Mouse (Mus musculus) heart, adult 9 months (tissue): Measurements from ENCODE around the gene Slc9a2.
"Not testable (repeated sequence)": the region's sequence is repeated elsewhere in the genome, so short reads cannot be mapped to it uniquely, and the experiment has no call there.

ENCODE experiments used
- DNase-seq, 2 experiments: peaks; one replicate each; pipeline ENCODE4 v3.0.0; 2022; ENCODE audit warnings: low spot score in 2 of 2

The Slc9a2 gene

DNA sequence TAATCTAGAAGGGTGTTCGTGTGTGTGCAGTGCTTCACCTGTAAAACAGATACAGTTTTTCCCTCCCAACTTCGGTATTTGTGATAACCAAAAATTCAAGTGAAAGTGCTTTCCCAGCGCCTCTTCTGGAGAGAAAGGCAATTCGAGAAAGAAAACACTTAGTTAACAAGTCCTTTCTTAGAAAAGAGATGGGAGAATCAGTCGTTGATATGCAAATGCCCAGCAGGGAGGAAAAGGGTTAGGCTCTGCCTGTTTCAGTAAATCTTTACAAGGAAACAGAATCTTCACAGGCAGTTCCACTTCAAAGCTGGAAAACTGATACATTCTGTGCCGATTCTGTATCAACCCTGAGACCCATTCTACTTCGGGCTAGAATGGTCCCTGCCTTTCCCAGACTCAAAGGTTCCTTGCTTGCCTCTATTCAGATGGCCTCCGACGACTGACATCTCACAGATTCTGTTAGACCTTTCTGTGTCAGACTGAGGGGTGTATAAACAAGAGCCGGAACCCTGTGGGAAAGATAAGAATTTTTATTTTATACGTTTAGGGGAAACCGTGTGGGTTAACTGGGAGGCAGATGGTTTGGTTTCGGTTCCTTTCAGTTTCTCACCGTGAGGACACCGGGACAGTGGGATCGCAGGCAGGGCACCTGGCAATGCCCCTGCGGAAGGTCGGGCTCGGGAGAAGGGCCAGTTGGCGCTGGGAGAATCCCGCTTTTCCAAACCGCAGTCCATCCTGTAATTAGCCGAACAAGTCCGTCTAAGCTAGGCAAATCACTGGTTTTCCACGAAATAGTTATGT lies at the start of gene Slc9a2:
TSS of gene Slc9a2 (plus strand) at position 508 of the 801 bp plus-strand sequence.
- DNase-seq, result no peak

DNA sequence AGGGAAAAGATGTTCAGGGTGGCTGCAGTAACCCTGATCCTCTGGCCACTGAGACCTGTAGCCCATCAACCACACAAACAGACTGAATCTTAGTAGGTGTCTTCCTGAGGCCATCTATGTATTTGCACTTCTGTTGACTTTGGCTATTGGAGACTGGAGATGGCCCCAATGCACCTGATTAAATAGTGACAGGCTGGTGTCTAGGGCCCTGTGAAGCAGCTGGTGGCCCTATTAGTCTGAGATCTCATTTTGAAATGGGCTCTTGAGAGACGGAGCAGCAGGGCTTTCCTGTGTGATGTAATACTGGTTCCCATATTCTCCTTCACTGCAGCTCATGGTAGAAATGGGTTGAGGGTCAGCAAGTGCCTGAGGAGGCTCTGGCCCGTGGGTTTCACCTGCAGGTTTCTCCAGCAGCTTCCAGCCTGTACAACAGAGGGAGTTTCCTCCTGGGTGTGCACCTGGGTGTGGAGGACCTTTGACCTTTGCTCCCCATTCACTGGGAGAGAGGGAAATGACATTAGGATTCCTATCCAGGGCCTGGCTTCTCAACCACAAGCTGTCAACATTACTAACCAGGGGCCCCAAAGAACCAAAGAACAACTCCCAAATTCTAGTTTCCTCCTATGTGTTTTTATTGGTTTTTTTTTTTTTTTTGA lies 47.8 kb upstream of the Slc9a2 start:
- DNase-seq, result no peak

DNA sequence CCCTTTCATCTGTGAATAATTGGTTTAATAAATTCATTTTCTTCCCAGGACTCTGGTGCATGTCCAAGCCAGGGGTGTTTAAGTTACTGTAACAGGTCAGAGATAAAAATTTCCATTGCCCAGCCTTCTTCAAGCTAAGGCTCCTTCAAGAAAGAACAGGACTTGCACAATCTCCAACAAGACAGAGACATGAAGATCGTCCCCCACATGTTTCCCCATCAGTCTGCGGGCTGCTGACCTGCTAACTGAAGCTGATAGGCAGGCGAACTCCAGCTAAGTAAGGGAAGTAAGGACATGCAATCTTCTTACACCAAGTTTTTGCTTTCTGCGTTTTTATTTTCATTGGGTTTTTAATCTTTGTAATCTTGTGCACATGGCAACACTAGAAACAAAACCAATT lies 45.8 kb upstream of the Slc9a2 start:
- no peak for DNase-seq

DNA sequence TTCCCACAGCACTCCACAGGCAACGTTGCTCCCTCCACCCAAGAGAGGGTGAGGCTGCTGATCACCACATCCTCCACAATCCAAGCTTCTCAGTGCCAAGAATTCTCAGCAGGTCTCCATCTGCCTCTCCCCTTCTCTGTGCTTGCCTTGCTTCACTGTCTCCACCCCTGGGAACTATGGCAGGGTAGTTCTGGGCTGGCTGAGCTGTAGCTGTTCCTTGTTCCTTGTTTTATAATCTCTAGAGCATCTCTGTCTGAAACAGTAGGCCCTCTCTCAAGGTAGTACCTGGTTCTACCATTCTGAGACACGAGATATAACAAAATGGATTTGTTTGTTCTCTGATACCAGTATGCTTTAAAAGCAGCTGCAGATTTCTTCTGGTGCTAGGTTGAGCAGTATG lies 32.1 kb upstream of the Slc9a2 start:
- no peak for DNase-seq

DNA sequence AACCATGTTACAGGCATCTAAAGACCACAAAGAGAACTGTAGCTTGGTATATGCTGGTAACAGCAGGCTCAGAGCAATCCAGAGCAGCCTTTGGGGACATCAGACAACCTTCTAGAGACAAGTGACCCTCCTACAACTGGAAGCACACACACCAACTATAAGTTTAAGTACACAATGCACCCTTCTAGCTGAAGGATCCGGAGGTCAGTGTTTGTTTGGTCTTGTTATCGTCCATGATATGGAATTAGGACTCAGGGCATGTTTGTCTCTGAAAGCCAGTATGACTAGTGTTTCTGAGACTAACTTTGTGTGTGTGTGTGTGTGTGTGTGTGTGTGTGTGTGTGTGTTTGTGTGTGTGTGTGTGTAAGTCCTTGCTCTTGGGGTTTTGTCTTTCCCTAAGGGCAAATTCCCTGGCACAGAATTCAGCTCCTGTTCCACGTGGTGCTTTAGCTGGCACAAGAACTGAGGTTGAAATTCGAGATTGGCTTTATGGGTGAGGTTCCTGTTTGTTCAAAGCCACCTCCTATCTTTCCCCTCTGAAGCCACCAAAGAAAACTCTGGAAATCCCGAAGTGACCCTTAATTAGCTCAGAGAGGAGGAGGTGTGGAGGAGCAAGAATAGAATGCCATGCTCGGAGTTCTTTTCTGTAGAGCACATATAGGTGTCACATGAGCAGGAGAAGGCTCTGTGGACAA lies 29.4 kb upstream of the Slc9a2 start:
- DNase-seq, result peak; percentile 19 to 27

DNA sequence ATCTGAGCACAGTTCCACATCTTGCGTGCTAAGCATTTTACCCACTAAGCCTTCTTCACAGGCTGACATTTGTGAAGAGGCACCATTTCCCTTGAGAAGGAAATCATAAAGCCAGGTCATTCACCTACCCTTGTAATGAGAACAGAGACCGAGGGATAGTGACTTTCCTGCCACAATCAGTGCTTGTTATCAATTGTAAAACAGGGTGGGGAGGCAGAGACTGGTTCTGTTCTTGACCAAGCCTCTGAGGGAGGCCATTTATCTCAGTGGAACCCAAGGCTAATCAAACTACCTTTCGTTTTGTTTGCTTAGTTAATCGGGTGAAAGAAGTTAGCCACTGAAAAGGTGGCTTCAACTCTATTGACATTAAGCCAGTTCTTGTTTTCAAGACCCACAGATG lies 23.3 kb upstream of the Slc9a2 start:
- no peak for DNase-seq

DNA sequence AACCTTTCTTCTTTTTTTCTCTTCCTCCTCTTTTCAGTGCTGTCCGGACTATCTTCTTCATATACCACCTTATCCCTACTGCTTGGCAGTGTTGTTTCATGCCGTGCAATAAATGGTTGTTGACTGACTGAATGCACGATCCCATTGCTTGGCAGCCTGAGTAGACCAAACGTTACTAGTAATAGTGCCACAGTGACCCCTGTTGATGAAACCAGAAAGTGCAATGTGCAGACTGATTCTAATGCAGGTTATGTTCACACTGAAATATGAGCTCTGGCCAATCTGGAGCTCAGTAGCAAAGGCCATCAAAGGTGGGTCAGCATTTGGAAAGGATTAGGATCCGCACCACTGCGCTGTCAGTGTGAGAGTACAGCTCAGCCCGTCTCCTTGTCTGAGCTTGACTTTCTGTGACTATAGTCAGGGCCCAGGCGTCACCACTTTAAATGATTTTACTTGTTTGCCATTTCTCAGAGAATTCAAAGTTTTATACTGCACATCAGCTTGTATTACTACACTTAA lies 22.3 kb upstream of the Slc9a2 start:
- peak in 1 of 2 experiments; percentile 54 for DNase-seq

DNA sequence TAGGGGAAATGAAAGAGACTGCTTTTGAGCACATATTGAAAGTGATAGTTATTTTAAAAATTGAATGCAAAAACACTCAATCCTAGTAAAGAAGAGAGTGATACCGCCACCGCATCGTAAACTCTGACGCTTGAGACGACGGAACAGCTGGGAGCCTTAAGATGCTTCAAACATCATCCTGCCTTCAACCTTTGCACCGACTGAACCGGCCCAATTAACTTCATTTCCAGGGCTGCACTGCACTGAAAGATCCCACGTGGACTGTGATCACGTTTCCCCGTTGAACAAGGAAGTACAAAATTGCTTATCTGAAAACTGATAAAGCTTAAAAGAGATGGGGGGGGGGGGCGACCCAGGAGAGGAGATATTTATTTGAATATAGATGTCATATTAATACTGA lies 21.4 kb upstream of the Slc9a2 start:
- DNase-seq, result no peak

DNA sequence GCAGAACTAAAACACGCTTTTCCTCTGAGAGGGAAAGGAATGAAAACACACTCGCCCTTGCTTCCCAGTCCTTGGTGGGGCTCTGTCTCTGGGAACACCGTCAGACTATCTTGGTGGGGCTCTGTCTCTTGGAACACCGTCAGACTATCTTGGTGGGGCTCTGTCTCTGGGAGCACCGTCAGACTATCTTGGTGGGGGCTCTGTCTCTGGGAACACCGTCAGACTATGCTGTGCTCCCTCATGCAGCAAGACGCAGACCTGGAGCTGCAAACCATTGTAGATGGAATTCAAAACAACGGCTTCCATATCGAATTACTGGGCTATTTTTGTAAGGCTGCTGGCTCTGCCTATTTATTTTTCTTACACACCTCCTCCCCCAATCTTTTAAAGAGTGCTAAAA lies 20.9 kb upstream of the Slc9a2 start:
- DNase-seq, result no peak

DNA sequence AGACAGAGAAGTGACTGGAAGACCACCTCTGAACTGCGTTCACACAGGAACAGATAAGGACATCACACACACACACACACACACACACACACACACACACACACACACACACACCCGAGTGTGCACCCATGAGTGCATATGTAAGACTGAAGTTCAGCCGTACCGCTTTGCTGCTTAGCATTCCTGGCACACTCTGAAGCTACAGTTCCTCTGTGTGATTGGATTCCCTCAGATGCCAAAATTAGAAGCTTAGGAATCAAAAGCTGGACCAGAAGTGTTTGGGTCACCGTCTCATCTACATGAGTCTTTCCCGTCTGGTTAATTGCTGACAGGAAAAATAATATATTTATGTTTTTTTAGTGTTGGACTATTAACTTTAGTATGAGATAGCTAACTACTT lies 19.5 kb upstream of the Slc9a2 start:
- no peak for DNase-seq

DNA sequence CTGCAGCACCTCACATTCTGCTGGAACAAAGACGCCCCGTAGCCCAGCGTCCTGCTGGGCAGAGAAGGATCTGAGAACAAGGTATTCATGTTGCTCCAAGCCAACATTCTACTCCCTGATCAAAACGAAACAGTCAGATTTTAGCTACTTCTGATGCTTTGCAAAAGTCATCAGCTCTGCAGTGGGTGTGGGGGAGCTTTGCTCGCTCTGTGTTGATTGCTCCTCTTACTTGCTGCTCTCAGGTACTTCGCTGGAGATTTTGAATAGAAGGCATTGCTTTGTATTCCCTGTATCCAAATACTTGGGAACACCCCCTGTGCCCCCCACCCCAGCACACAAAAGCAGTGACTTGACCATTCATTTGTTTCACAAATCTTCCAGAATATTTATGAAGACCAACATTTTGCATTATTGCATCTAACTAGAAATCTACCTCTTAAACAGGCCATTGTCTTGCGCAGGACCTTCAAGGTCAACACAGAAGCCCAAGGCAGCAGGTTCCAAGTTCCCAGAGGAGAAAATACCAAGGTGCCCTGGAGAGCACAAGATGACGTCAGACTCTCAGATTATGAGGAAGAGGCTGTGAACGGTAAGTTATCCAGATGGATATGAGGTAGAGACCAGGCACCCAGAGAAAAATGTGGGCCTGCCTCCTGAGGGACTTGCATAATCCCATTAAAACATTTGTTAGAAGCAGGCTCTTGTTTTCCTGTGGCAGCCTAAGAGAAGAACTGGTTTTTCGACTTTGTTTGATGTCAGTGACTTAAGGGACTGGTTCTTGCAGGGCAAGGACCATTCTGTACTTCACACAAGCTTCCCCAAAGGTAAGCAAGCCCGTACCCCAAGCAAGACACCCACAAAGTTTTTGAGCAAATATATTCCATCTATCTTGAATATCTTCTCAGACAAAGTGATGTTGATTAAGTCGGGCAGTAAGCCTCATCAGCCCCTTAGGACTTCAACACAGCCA lies 14.7 kb upstream of the Slc9a2 start:
- DNase-seq, result no peak

DNA sequence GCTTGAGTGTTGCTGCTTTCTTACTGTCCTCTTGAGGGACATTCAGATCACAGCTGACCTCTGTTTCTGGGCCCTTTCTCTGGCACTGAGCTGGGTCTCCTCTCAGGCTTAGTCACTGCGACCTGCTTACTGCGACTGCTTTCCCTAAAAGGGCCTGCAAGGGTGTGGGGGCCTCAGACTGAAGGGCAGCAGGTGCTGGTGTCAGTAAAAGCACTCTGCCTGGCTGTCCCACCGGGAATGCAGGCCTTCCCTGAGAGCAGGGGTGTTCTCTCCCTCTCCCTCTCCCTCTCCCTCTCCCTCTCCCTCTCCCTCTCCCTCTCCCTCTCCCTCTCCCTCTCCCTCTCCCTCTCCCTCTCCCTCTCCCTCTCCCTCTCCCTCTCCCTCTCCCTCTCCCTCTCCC lies 12.9 kb upstream of the Slc9a2 start:
- not testable (repeated sequence) for DNase-seq

DNA sequence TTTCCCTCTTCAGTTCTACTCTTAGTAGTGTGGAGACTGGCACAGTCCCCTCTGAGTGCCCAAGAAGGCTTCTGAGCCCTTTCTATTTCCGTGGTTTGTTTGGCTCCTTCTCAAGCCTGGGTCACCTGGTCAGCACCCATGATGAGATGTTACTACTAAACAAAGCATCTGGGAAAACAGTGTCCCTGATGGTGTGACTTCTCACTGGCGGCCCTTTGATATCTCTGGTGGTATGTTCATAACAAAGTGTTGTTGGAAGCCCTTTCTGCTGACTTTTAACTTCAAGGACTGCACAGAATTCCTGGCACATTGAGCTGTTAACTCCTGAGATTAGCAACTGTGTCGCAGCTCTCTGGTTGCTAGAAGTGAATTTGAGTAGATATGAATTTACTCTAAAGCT lies 10.3 kb upstream of the Slc9a2 start:
- DNase-seq, result peak; percentile 56

DNA sequence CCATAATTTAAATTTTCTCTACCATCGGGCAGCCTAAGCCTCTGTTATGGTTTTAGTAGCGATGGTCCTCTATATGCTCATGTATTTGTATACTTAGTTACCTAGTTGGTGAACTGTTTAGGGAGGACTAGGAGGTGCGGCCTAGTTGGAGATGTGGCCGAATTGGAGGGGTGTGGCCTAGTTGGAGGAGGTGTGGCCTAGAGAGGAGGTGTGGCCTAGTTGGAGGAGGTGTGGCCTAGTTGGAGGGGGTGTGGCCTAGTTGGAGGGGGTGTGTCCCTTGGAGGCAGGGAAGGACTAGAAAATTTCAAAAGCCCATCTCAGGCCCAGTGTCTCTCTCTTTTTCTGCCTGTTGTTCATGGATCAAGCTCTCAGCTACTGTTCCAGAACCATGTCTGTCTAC lies 8.9 kb upstream of the Slc9a2 start:
- DNase-seq, result no peak

DNA sequence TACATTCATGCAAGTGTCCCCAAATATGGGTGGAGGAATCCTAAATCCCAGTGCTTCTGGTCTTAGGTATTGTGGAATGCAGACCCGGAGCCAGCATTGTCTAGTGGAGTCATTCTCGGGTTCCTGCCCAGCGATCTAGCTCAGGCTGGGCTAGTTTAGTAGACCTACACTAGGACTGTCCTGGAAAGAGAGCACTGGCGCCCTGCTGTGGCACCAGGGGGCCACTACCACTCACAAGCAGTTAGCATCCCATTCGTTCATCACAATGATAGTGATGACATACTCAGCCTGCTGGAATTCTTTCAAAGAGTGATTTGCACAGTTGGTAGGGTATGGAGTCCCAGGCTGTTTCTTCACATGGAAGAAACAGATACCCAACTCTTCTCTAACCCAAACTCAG lies 3.1 kb upstream of the Slc9a2 start:
- DNase-seq, result no peak

DNA sequence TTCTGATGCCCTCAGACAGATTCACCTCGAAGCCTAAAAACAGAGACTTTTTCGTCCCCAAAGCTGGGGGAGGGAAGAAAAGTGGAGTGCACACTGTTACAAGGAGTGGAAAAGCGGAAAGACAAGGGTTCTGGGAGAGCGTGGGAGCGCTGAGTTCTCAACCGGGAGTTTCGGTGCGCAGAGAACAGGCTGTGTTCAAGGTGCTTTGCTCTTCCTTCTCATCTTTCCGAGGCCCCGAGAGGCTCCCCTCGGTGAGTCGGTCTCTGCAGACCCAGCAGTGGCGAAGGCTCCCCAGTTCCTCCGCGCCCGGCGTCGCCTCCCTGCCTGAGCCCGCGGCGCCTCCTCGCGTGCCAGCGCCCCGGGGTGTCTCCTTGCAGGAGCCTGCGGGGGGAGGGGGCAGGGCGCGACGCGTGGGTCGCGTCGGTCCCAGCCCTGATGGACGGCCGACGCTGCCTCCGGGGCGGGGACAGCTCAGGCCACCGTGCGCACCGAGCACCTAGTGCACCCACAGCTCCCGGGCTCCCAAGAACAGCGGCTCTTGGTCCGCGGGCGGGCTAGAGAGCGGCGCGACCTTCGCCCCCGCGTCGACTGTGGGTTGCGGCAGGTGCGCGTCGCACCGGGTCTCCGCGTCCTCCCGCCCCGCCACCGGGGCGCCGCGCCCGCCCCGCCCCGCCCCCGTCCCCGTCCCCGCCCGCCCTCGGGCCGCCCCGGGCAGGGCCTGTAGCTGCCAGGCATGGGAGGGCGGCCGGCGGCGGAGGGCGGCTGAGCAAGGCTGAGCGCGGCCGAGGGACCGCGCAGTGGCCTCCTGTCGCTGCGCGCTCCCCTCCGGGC lies 709 bp downstream of the Slc9a2 start:
- DNase-seq, result no peak

DNA sequence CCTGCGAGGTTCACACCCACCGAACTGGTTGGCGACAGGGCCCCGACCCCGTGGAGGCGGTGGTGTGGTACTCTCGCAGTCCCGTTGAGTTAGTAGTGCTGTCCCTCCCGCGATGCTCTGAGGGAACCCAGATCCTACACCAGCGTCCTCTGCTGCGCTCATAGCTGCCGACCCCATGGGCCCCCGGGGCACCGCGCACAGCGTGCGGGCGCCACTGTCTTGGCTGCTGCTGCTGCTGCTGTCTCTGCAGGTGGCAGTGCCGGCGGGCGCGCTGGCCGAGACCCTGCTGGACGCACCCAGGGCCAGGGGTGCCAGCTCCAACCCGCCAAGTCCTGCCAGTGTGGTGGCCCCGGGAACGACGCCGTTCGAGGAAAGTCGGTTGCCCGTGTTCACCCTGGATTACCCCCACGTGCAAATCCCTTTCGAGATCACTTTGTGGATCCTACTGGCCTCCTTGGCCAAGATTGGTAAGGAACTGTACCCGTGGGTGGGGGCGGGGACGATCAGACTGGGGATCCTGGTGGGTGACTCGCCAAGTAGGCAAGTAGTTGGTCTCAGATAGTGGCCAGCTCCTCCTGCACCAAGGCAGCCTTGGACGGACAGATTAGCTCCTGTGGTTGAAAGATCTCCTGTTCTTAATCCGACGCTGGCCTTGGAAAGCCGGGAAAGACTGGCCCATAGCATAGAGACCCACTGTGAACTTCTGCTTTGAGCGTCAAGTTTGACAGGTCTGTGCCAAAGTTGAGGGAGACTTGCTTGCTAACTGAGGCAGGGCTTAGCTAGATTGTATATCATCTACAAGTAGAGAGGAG lies 1.5 kb downstream of the Slc9a2 start:
- no peak for DNase-seq

DNA sequence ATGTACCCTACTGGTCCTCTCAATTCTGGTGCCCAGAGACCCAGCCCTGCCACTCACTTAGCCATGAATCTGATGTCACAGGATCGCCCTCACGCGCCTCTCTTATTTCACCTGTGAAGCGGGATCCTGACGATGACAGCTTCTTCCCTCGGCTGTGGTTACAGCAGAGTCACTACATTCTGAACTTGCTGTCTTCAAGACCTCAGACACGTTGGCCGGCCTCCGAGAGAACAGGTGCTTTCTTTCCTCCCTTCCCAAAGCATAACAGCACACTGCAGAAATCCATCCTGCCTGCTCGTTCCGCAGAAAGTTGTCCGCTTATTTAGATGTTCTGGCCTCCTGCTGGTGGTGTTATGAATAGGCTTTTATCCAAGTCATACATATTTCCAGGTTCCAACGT lies 13.9 kb downstream of the Slc9a2 start:
- no peak for DNase-seq

DNA sequence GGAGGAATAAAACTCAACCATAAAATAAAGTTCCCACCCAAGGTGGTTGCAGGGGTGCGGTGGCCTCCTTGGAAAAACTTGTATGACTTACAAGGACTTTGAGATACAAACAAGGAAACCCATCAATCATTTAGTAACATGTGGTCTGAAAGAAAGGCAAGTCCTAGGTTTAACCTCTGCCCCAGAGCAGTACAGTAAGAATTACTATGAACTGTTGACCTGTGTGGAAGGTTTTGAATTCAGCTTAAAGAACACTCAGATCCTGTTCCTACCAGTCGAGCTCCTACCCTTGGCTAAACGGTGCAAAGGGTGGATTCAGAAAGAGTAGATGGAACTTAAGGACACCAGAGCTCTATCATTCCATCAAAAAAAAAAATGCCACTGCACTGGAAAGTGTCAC lies 16.1 kb downstream of the Slc9a2 start:
- no peak for DNase-seq

DNA sequence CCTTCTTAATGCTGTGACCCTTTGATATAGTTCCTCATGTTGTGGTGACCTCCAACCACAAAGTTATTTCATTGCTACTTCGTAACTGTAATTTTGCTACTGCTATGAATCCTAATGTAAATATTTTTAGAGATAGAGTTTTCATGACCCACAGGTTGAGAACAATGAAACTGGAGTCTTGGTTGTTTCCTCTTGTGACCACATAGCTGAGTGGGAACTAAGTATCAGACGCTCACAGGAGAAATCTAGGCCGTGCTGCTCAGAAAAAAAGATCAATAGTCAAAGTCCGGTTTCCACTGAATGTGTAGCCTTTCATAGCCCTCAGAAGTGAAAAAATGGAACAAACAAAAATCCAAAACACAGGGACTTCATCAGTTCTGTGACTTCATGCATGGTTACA lies 24.7 kb downstream of the Slc9a2 start:
- DNase-seq, result no peak
